Mouse (Mus musculus) frontal cortex, postnatal 25 days (tissue): Measurements from ENCODE around the gene Cfap43.

Experiments used
- DNase-seq, 2 experiments: peaks; one replicate each; pipeline ENCODE4 v3.0.0; 2022; ENCODE audit warnings: low spot score in 2 of 2

Cfap43 gene

GRCm38 (mm10) chr19:47914191-47914590, 4.9 kb downstream of the Cfap43 start:
- DNase-seq, result no peak

GRCm38 (mm10) chr19:47913344-47913743, 5.7 kb downstream of the Cfap43 start:
- no peak for DNase-seq

GRCm38 (mm10) chr19:47910751-47911150, 8.3 kb downstream of the Cfap43 start:
- no peak for DNase-seq

GRCm38 (mm10) chr19:47910117-47910618, 8.9 kb downstream of the Cfap43 start:
- DNase-seq, result no peak

- DNase-seq, result no peak
Observed at GRCm38 (mm10) chr19:47909387-47910116, 9.5 kb downstream of the Cfap43 start.

GRCm38 (mm10) chr19:47908961-47909371, 10.1 kb downstream of the Cfap43 start:
- no peak for DNase-seq

- no peak for DNase-seq
Observed at GRCm38 (mm10) chr19:47907596-47907995, 11.5 kb downstream of the Cfap43 start.

GRCm38 (mm10) chr19:47905603-47906002, 13.5 kb downstream of the Cfap43 start:
- no peak for DNase-seq

GRCm38 (mm10) chr19:47905081-47905480, 14.0 kb downstream of the Cfap43 start:
- no peak for DNase-seq

- DNase-seq, result no peak
Observed at GRCm38 (mm10) chr19:47903679-47904078, 15.4 kb downstream of the Cfap43 start.

GRCm38 (mm10) chr19:47902316-47903201, 16.5 kb downstream of the Cfap43 start:
- DNase-seq, result no peak

GRCm38 (mm10) chr19:47900558-47900957, 18.5 kb downstream of the Cfap43 start:
- no peak for DNase-seq

GRCm38 (mm10) chr19:47900012-47900411, 19.1 kb downstream of the Cfap43 start:
- no peak for DNase-seq

- no peak for DNase-seq
Observed at GRCm38 (mm10) chr19:47898472-47899079, 20.5 kb downstream of the Cfap43 start.

- no peak for DNase-seq
Observed at GRCm38 (mm10) chr19:47893092-47893491, 26.0 kb downstream of the Cfap43 start.

GRCm38 (mm10) chr19:47891562-47892312, 27.4 kb downstream of the Cfap43 start:
- DNase-seq, result no peak

GRCm38 (mm10) chr19:47890489-47891130, 28.5 kb downstream of the Cfap43 start:
- no peak for DNase-seq

- DNase-seq, result no peak
Observed at GRCm38 (mm10) chr19:47888037-47888436, 31.1 kb downstream of the Cfap43 start.

GRCm38 (mm10) chr19:47887417-47887816, 31.7 kb downstream of the Cfap43 start:
- no peak for DNase-seq

- DNase-seq, result no peak
Observed at GRCm38 (mm10) chr19:47886617-47887016, 32.5 kb downstream of the Cfap43 start.

GRCm38 (mm10) chr19:47885886-47886285, 33.2 kb downstream of the Cfap43 start:
- no peak for DNase-seq
